Mouse (Mus musculus) hindbrain, embryonic 12.5 days (tissue): ENCODE results near the gene Cep68. TPM values are rescaled to one million over a fixed set of nuclear protein-coding genes. Genes with fewer than 3 reads are reported as not detected.
A peak's percentile ranks its signal among the peaks of the same experiment; 100 is the strongest.

Experiments
- ATAC-seq: fragments of 200-750 bp; cut with Nextera tagmentation; 2 replicates; pipeline ENCODE4 v1.8.0; 2017; ENCODE audit warnings: moderate TSS enrichment; ENCODE audit not compliant: low FRiP score
- H3K27ac ChIP-seq: fragments of 300-500 bp; sonication (generic); 2 replicates; pipeline ENCODE4 v1.5.1; 2016; ENCODE audit warnings: mild to moderate bottlenecking
- H3K27me3 ChIP-seq: fragments of 300-500 bp; sonication (generic); 2 replicates; pipeline ENCODE4 v1.6.1; 2016; ENCODE audit warnings: mild to moderate bottlenecking
- H3K36me3 ChIP-seq: fragments of 300-500 bp; sonication (generic); 2 replicates; pipeline ENCODE4 v1.6.1; 2016; ENCODE audit warnings: mild to moderate bottlenecking
- H3K4me1 ChIP-seq: fragments of 300-500 bp; sonication (generic); 2 replicates; pipeline ENCODE4 v1.6.1; 2016
- H3K4me2 ChIP-seq: fragments of 300-500 bp; sonication (generic); replicated peaks from 2 replicates; pipeline ENCODE4 v1.6.1; 2016; ENCODE audit warnings: mild to moderate bottlenecking
- H3K4me3 ChIP-seq: fragments of 300-500 bp; sonication (generic); 2 replicates; pipeline ENCODE4 v1.5.1; 2016; ENCODE audit warnings: mild to moderate bottlenecking
- H3K9ac ChIP-seq: fragments of 300-500 bp; sonication (generic); 2 replicates; pipeline ENCODE4 v1.6.1; 2016; ENCODE audit warnings: mild to moderate bottlenecking, moderate library complexity
- H3K9me3 ChIP-seq: fragments of 300-500 bp; sonication (generic); replicated peaks from 2 replicates; pipeline ENCODE4 v1.6.1; 2016; ENCODE audit warnings: mild to moderate bottlenecking
- WGBS: fragments of 180-500 bp; shearing (Covaris S2); methylation state at CpG from one replicate; pipeline ENCODE4 v1.1.7; 2016; 5-methylcytosine and 5-hydroxymethylcytosine counted together
- polyA plus RNA-seq: library from polyadenylated mRNA; unstranded; fragments of >200 nt; fragmentation: Nextera tagmentation; extraction: Ambion mirVana; gene quantifications from 2 replicates; pipeline ENCODE4 v1.2.1, GENCODE M21; 2016

Gene Cep68
- 34.1 and 35.9 TPM in 2 replicates for polyA plus RNA-seq

GRCm38 (mm10) chr11:20249296-20250110 is at the start of gene Cep68:
Gene Cep68, minus strand, starts transcription at chr11:20249429.
- under 1% methylated on average over 59 of the region's 59 CpGs for WGBS
- Histone ChIP-seq H3K9me3 (peaks cover 6% of the 10 kb centered on the region; the same call in 1 of the 2 replicates), H3K4me1 (peaks cover 29% of the 10 kb centered on the region), H3K27me3 (no peaks in the 10 kb centered on the region), H3K9ac (peak within 1 kb of the TSS; percentile 92), H3K4me2 (peak within 1 kb of the TSS; percentile 87), H3K4me3 (peak within 1 kb of the TSS; percentile 92), H3K36me3 (peaks cover 5% of the 10 kb centered on the region), H3K27ac (peak within 1 kb of the TSS; percentile 87)
- ATAC-seq: peak; percentile 99

- Histone ChIP-seq H3K36me3 (no peaks in the 10 kb centered on the region), H3K4me3 (no peak overlapping the region), H3K9me3 (no peaks in the 10 kb centered on the region), H3K27me3 (no peaks in the 10 kb centered on the region), H3K27ac (no peak overlapping the region), H3K4me1 (no peaks in the 10 kb centered on the region), H3K4me2 (no peak overlapping the region), H3K9ac (no peak overlapping the region)
- 87% methylated on average over 3 of the region's 3 CpGs for WGBS
- ATAC-seq: no peak
Observed at GRCm38 (mm10) chr11:20284463-20284862, 35.2 kb upstream of the Cep68 start.

- 88% methylated on average over 2 of the region's 2 CpGs for WGBS
- no peak overlapping the region for H3K27ac ChIP-seq
- no peaks in the 10 kb centered on the region for H3K4me1 ChIP-seq
- H3K4me3 ChIP-seq: no peak overlapping the region
- no peaks in the 10 kb centered on the region for H3K36me3 ChIP-seq
- H3K9ac ChIP-seq: no peak overlapping the region
- no peaks in the 10 kb centered on the region for H3K27me3 ChIP-seq
- H3K9me3 ChIP-seq: no peaks in the 10 kb centered on the region
- no peak for ATAC-seq
- no peak overlapping the region for H3K4me2 ChIP-seq
Observed at GRCm38 (mm10) chr11:20282601-20283219, 33.5 kb upstream of the Cep68 start.

GRCm38 (mm10) chr11:20280982-20281381 is 31.8 kb upstream of the Cep68 start:
- no peak overlapping the region for H3K4me3 ChIP-seq
- H3K4me2 ChIP-seq: no peak overlapping the region
- H3K9me3 ChIP-seq: no peaks in the 10 kb centered on the region
- no peaks in the 10 kb centered on the region for H3K36me3 ChIP-seq
- no peaks in the 10 kb centered on the region for H3K27me3 ChIP-seq
- no peak overlapping the region for H3K27ac ChIP-seq
- no peaks in the 10 kb centered on the region for H3K4me1 ChIP-seq
- ATAC-seq: no peak
- 87% methylated on average over 5 of the region's 5 CpGs for WGBS
- no peak overlapping the region for H3K9ac ChIP-seq

GRCm38 (mm10) chr11:20278702-20279101 is 29.5 kb upstream of the Cep68 start:
- 75% methylated on average over 5 of the region's 5 CpGs for WGBS
- Histone ChIP-seq H3K27ac (no peak overlapping the region), H3K9me3 (no peaks in the 10 kb centered on the region), H3K9ac (no peak overlapping the region), H3K4me3 (no peak overlapping the region), H3K4me1 (no peaks in the 10 kb centered on the region), H3K27me3 (no peaks in the 10 kb centered on the region), H3K4me2 (no peak overlapping the region), H3K36me3 (no peaks in the 10 kb centered on the region)
- ATAC-seq: no peak

- Histone ChIP-seq H3K4me3 (no peak overlapping the region), H3K9ac (no peak overlapping the region), H3K27ac (no peak overlapping the region), H3K36me3 (no peaks in the 10 kb centered on the region), H3K27me3 (no peaks in the 10 kb centered on the region), H3K4me2 (no peak overlapping the region), H3K4me1 (no peaks in the 10 kb centered on the region), H3K9me3 (no peaks in the 10 kb centered on the region)
- no peak for ATAC-seq
- 66% methylated on average over 2 of the region's 2 CpGs for WGBS
Observed at GRCm38 (mm10) chr11:20277106-20277505, 27.9 kb upstream of the Cep68 start.

GRCm38 (mm10) chr11:20275974-20276373 is 26.7 kb upstream of the Cep68 start:
- WGBS: 70% methylated on average over 2 of the region's 2 CpGs
- no peak overlapping the region for H3K27ac ChIP-seq
- H3K4me2 ChIP-seq: no peak overlapping the region
- H3K36me3 ChIP-seq: no peaks in the 10 kb centered on the region
- H3K27me3 ChIP-seq: no peaks in the 10 kb centered on the region
- no peaks in the 10 kb centered on the region for H3K9me3 ChIP-seq
- ATAC-seq: no peak
- no peak overlapping the region for H3K4me3 ChIP-seq
- no peaks in the 10 kb centered on the region for H3K4me1 ChIP-seq
- H3K9ac ChIP-seq: no peak overlapping the region

- H3K9me3 ChIP-seq: no peaks in the 10 kb centered on the region
- no peaks in the 10 kb centered on the region for H3K4me1 ChIP-seq
- no peak overlapping the region for H3K4me2 ChIP-seq
- H3K27me3 ChIP-seq: no peaks in the 10 kb centered on the region
- H3K36me3 ChIP-seq: no peaks in the 10 kb centered on the region
- H3K9ac ChIP-seq: no peak overlapping the region
- 90% methylated on average over 6 of the region's 6 CpGs for WGBS
- no peak for ATAC-seq
- no peak overlapping the region for H3K27ac ChIP-seq
- H3K4me3 ChIP-seq: no peak overlapping the region
Observed at GRCm38 (mm10) chr11:20269885-20270284, 20.7 kb upstream of the Cep68 start.

- Histone ChIP-seq H3K4me3 (no peak overlapping the region), H3K27me3 (no peaks in the 10 kb centered on the region), H3K4me2 (no peak overlapping the region), H3K4me1 (no peaks in the 10 kb centered on the region), H3K9ac (no peak overlapping the region), H3K27ac (no peak overlapping the region), H3K36me3 (no peaks in the 10 kb centered on the region), H3K9me3 (no peaks in the 10 kb centered on the region)
- 56% methylated on average over 8 of the region's 8 CpGs for WGBS
- ATAC-seq: no peak
Observed at GRCm38 (mm10) chr11:20262628-20263380, 13.6 kb upstream of the Cep68 start.

GRCm38 (mm10) chr11:20254791-20255190 is 5.6 kb upstream of the Cep68 start:
- Histone ChIP-seq H3K27me3 (no peaks in the 10 kb centered on the region), H3K4me1 (peaks cover 3% of the 10 kb centered on the region; the same call in 1 of the 2 replicates), H3K27ac (no peak overlapping the region), H3K36me3 (no peaks in the 10 kb centered on the region), H3K4me2 (no peak overlapping the region), H3K4me3 (no peak overlapping the region), H3K9ac (no peak overlapping the region), H3K9me3 (peaks cover 6% of the 10 kb centered on the region; the same call in 1 of the 2 replicates)
- 87% methylated on average over 4 of the region's 4 CpGs for WGBS
- ATAC-seq: no peak

- Histone ChIP-seq H3K27me3 (no peaks in the 10 kb centered on the region), H3K4me3 (no peak overlapping the region), H3K27ac (no peak overlapping the region), H3K9me3 (peaks cover 6% of the 10 kb centered on the region; the same call in 1 of the 2 replicates), H3K9ac (no peak overlapping the region), H3K4me2 (no peak overlapping the region), H3K4me1 (peaks cover 8% of the 10 kb centered on the region), H3K36me3 (no peaks in the 10 kb centered on the region)
- 85% methylated on average over 2 of the region's 2 CpGs for WGBS
- no peak for ATAC-seq
Observed at GRCm38 (mm10) chr11:20253088-20253487, 3.9 kb upstream of the Cep68 start.

- Histone ChIP-seq H3K27ac (no peak overlapping the region), H3K9ac (no peak overlapping the region), H3K4me2 (no peak overlapping the region), H3K4me1 (peaks cover 26% of the 10 kb centered on the region), H3K36me3 (no peaks in the 10 kb centered on the region), H3K27me3 (no peaks in the 10 kb centered on the region), H3K4me3 (no peak overlapping the region), H3K9me3 (peaks cover 6% of the 10 kb centered on the region; the same call in 1 of the 2 replicates)
- 90% methylated on average over 6 of the region's 6 CpGs for WGBS
- ATAC-seq: no peak
Observed at GRCm38 (mm10) chr11:20250476-20251178, 1.4 kb upstream of the Cep68 start.
